Mouse (Mus musculus) mesoderm, embryonic 11.5 days (tissue): ENCODE data around the gene Ifi47.
"Not testable (repeated sequence)": the region's sequence is repeated elsewhere in the genome, so short reads cannot be mapped to it uniquely, and the experiment has no call there.

Experiments
- DNase-seq: peaks from one replicate; pipeline ENCODE4 v3.0.0-alpha.2; 2012; ENCODE audit warnings: low read depth, low spot score

Gene Ifi47

GRCm38 (mm10) chr11:49076001-49076757, at the start of gene Ifi47:
Ifi47 (plus strand) TSS chr11:49076587.
- DNase-seq, result not testable (repeated sequence)

- DNase-seq, result not testable (repeated sequence)
Observed at GRCm38 (mm10) chr11:49050064-49050463, 26.3 kb upstream of the Ifi47 start.

- DNase-seq, result not testable (repeated sequence)
Observed at GRCm38 (mm10) chr11:49051093-49051891, 25.1 kb upstream of the Ifi47 start, which contains the start of gene 9930111J21Rik2. 9930111J21Rik2 (minus strand) TSS chr11:49051242.

GRCm38 (mm10) chr11:49051894-49052293, 24.5 kb upstream of the Ifi47 start:
- not testable (repeated sequence) for DNase-seq

- DNase-seq, result not testable (repeated sequence)
Observed at GRCm38 (mm10) chr11:49060061-49060460, 16.3 kb upstream of the Ifi47 start.

- not testable (repeated sequence) for DNase-seq
Observed at GRCm38 (mm10) chr11:49061865-49062264, 14.5 kb upstream of the Ifi47 start.

GRCm38 (mm10) chr11:49063713-49064469, 12.5 kb upstream of the Ifi47 start, which contains the start of gene Tgtp2:
Tgtp2 (minus strand) TSS chr11:49064206.
- not testable (repeated sequence) for DNase-seq

- no peak for DNase-seq
Observed at GRCm38 (mm10) chr11:49068358-49068757, 8.0 kb upstream of the Ifi47 start.

- no peak for DNase-seq
Observed at GRCm38 (mm10) chr11:49077012-49077411, 625 bp downstream of the Ifi47 start.

GRCm38 (mm10) chr11:49078719-49079118, 2.3 kb downstream of the Ifi47 start:
- DNase-seq, result no peak

GRCm38 (mm10) chr11:49080636-49081035, 4.2 kb downstream of the Ifi47 start:
- DNase-seq, result no peak

- DNase-seq, result no peak
Observed at GRCm38 (mm10) chr11:49081356-49081755, 5.0 kb downstream of the Ifi47 start.

GRCm38 (mm10) chr11:49081886-49082285, 5.5 kb downstream of the Ifi47 start:
- no peak for DNase-seq

- no peak for DNase-seq
Observed at GRCm38 (mm10) chr11:49083146-49083545, 6.8 kb downstream of the Ifi47 start.

- no peak for DNase-seq
Observed at GRCm38 (mm10) chr11:49083808-49084207, 7.4 kb downstream of the Ifi47 start.

- no peak for DNase-seq
Observed at GRCm38 (mm10) chr11:49084385-49084784, 8.0 kb downstream of the Ifi47 start.

- DNase-seq, result no peak
Observed at GRCm38 (mm10) chr11:49084875-49085274, 8.5 kb downstream of the Ifi47 start.

GRCm38 (mm10) chr11:49086858-49087361, 10.5 kb downstream of the Ifi47 start:
- no peak for DNase-seq

GRCm38 (mm10) chr11:49087830-49088616, 11.6 kb downstream of the Ifi47 start:
- DNase-seq, result no peak

- DNase-seq, result no peak
Observed at GRCm38 (mm10) chr11:49088990-49089652, 12.7 kb downstream of the Ifi47 start.
